ENCODE assay signal across 8 mouse cellular contexts in genomic region chr12:105584851-105585250, GRCm38 (mm10). TPM values are rescaled to one million over a fixed set of nuclear protein-coding genes. Genes with fewer than 3 reads are reported as not detected.
DNase-seq lines count a peak whose midpoint lies in the region; ATAC-seq and TF ChIP-seq lines count a peak whose summit lies in the region.

No protein-coding gene starts in this region.

- H3K27me3 ChIP-seq in intestine, postnatal 0 days (replicated peaks; ENCODE audit: control insufficient read depth, insufficient read depth, low read length): no peaks in the 10 kb centered on the region
- H3K27me3 ChIP-seq in midbrain, embryonic 13.5 days: no peaks in the 10 kb centered on the region

- H3K4me3 ChIP-seq in intestine, postnatal 0 days (ENCODE audit: low read depth, low read length): no peak overlapping the region
- H3K4me3 ChIP-seq in midbrain, embryonic 13.5 days (replicated peaks): no peak overlapping the region

- no peak overlapping the region for H3K4me2 ChIP-seq in intestine, postnatal 0 days (replicated peaks; ENCODE audit: low read depth)
- no peak overlapping the region for H3K4me2 ChIP-seq in midbrain, embryonic 13.5 days (replicated peaks)

- H3K9ac ChIP-seq in intestine, postnatal 0 days (ENCODE audit: low read depth, low read length): no peak overlapping the region
- H3K9ac ChIP-seq in midbrain, embryonic 13.5 days (replicated peaks): no peak overlapping the region

- no peak overlapping the region for H3K27ac ChIP-seq in intestine, postnatal 0 days (ENCODE audit: low read depth, low read length)
- no peak overlapping the region for H3K27ac ChIP-seq in midbrain, embryonic 13.5 days

- 13% methylated on average over 12 of the region's 12 CpGs for WGBS in intestine, postnatal 0 days
- 18% methylated on average over 12 of the region's 12 CpGs for WGBS in midbrain, embryonic 13.5 days

- intact Hi-C loops in gastrocnemius, postnatal 36 days (cut with DNase I): loop anchor here (1.0 kb wide), 1 partner anchor 87 kb away; no protein-coding TSS in a partner anchor
- intact Hi-C loops in left cerebral cortex, postnatal 4 days (cut with DNase I): no loop called here

- TF ChIP-seq CTCF in intestine, postnatal 0 days (IDR thresholded peaks at IDR 0.05; ENCODE audit: low read depth): peak; percentile 99

- peaks cover 7% of the 10 kb centered on the region; the same call in 1 of the 2 replicates for H3K4me1 ChIP-seq in intestine, postnatal 0 days (replicated peaks; ENCODE audit: control insufficient read depth, insufficient read depth, low read length)
- H3K4me1 ChIP-seq in midbrain, embryonic 13.5 days (replicated peaks): 0 out of 2 replicates have a peak, but pooled peaks cover 6% of the 10 kb centered on the region

- H3K36me3 ChIP-seq in intestine, postnatal 0 days (ENCODE audit: control insufficient read depth, insufficient read depth): no peaks in the 10 kb centered on the region
- H3K36me3 ChIP-seq in midbrain, embryonic 13.5 days: no peaks in the 10 kb centered on the region

- no peaks in the 10 kb centered on the region for H3K9me3 ChIP-seq in intestine, postnatal 0 days (ENCODE audit: control insufficient read depth)
- no peaks in the 10 kb centered on the region for H3K9me3 ChIP-seq in midbrain, embryonic 13.5 days

- ATAC-seq in cerebellum, adult (ENCODE audit: insufficient number of reproducible peaks, low FRiP score, low TSS enrichment): no peak; the same call in 1 of the 2 replicates
- ATAC-seq in common myeloid progenitor, adult 5-6 weeks (replicated peaks; ENCODE audit: low read depth, poor library complexity, severe bottlenecking): peak; percentile 64
- no peak for ATAC-seq in intestine, postnatal 0 days
- peak; percentile 77 for ATAC-seq in midbrain, embryonic 13.5 days

- peak; percentile 51 for DNase-seq in cerebellum, adult 11 months
- DNase-seq in gastrocnemius, postnatal 36 days: peak; percentile 66 to 73
- DNase-seq in left cerebral cortex, postnatal 4 days: peak; percentile 84
- peak; percentile 48 to 79 for DNase-seq in spleen, postnatal 4 days (ENCODE audit: low spot score in 2 of 2)

RNA-seq across cellular contexts. Expression of gene Bdkrb1, which starts 18.0 kb away (rescaled TPM):
- total RNA-seq in common myeloid progenitor, adult 5-6 weeks (2017): not detected in 2 replicates
- total RNA-seq in gastrocnemius, postnatal 36 days (2021): under 1 TPM in 1 of 2 experiments, not detected in 1; 0.20 TPM
- polyA plus RNA-seq in intestine, postnatal 0 days (2015; fragmentation: Nextera tagmentation; extraction: Ambion mirVana): 0.40 and 0.58 TPM in 2 replicates
- not detected for total RNA-seq in left cerebral cortex, postnatal 4 days (2021)
- 0.12 TPM in 1 of 2 replicates, not detected in the other for polyA plus RNA-seq in midbrain, embryonic 13.5 days (2015; fragmentation: Nextera tagmentation; extraction: Ambion mirVana)

RNA-seq across cellular contexts. Expression of gene Bdkrb2, which starts 21.8 kb away (rescaled TPM):
- not detected in 2 replicates for total RNA-seq in common myeloid progenitor, adult 5-6 weeks (2017)
- under 1 TPM; 0.52 to 0.66 TPM for total RNA-seq in gastrocnemius, postnatal 36 days (2021)
- polyA plus RNA-seq in intestine, postnatal 0 days (2015; fragmentation: Nextera tagmentation; extraction: Ambion mirVana): 3.8 and 4.4 TPM in 2 replicates
- total RNA-seq in left cerebral cortex, postnatal 4 days (2021): under 1 TPM; 0.42 to 0.58 TPM
- polyA plus RNA-seq in midbrain, embryonic 13.5 days (2015; fragmentation: Nextera tagmentation; extraction: Ambion mirVana): 0.53 and 0.77 TPM in 2 replicates

Comparison
In these comparisons a context has a peak if more than half of its experiments do, and no peak if none do; other contexts are left out.
1. ATAC-seq: peak in common myeloid progenitor, adult 5-6 weeks (single experiment) and midbrain, embryonic 13.5 days (single experiment); none in cerebellum, adult (single experiment) and intestine, postnatal 0 days (single experiment).
2. Peak in every context shown above with its lines, with median percentiles within 50 percentile points of each other: DNase-seq.